Mouse (Mus musculus) heart, postnatal 0 days (tissue): ENCODE measurements around the gene Pdzd3. TPM values are rescaled to one million over a fixed set of nuclear protein-coding genes. Genes with fewer than 3 reads are reported as not detected.
A peak's percentile ranks its signal among the peaks of the same experiment; 100 is the strongest.

ENCODE experiments used
- ATAC-seq: fragments of 200-750 bp; cut with Nextera tagmentation; 2 replicates; pipeline ENCODE4 v1.8.0; 2017; ENCODE audit warnings: low read depth, moderate number of reproducible peaks, moderate library complexity; ENCODE audit not compliant: insufficient read depth
- DNase-seq: peaks from one replicate; pipeline ENCODE4 v3.0.0-alpha.2; 2016; ENCODE audit warnings: low spot score
- H3K27ac ChIP-seq: fragments of 300-500 bp; sonication (generic); 2 replicates; pipeline ENCODE4 v1.5.1; 2014; ENCODE audit warnings: low read depth, mild to moderate bottlenecking
- H3K27me3 ChIP-seq: fragments of 300-500 bp; sonication (generic); 2 replicates; pipeline ENCODE4 v1.6.1; 2014; ENCODE audit warnings: low read length, mixed read lengths; ENCODE audit not compliant: control insufficient read depth, insufficient read depth
- H3K36me3 ChIP-seq: fragments of 300-500 bp; sonication (generic); replicated peaks from 2 replicates; pipeline ENCODE4 v1.6.1; 2014; ENCODE audit warnings: low read length, mixed read lengths; ENCODE audit not compliant: control insufficient read depth, insufficient read depth
- H3K4me1 ChIP-seq: fragments of 300-500 bp; sonication (generic); 2 replicates; pipeline ENCODE4 v1.6.1; 2014; ENCODE audit warnings: antibody characterized with exemption; ENCODE audit not compliant: control insufficient read depth, insufficient read depth
- H3K4me2 ChIP-seq: fragments of 300-500 bp; sonication (generic); 2 replicates; pipeline ENCODE4 v1.6.1; 2014; ENCODE audit warnings: low read depth, mild to moderate bottlenecking, low read length, moderate library complexity
- H3K4me3 ChIP-seq: fragments of 300-500 bp; sonication (generic); 2 replicates; pipeline ENCODE4 v1.5.1; 2014; ENCODE audit warnings: low read depth, low read length
- H3K9ac ChIP-seq: fragments of 300-500 bp; sonication (generic); replicated peaks from 2 replicates; pipeline ENCODE4 v1.6.1; 2014; ENCODE audit warnings: low read depth, low read length, mixed read lengths
- H3K9me3 ChIP-seq: fragments of 300-500 bp; sonication (generic); replicated peaks from 2 replicates; pipeline ENCODE4 v1.6.1; 2016; ENCODE audit warnings: low read length; ENCODE audit not compliant: control insufficient read depth
- CTCF ChIP-seq: IDR thresholded peaks from 2 replicates; pipeline ENCODE4 v1.5.1; 2016; ENCODE audit warnings: antibody characterized with exemption, control low read depth, low read depth
- EP300 ChIP-seq: IDR thresholded peaks from 2 replicates; pipeline ENCODE4 v1.6.1; 2016; ENCODE audit warnings: antibody characterized with exemption, low read depth
- WGBS: fragments of 180-500 bp; shearing (Covaris S2); extraction: QIAGEN DNeasy Blood & Tissue Kit; methylation state at CpG from one replicate; pipeline ENCODE4 v1.1.7; 2014; 5-methylcytosine and 5-hydroxymethylcytosine counted together
- polyA plus RNA-seq: library from polyadenylated mRNA; unstranded; fragments of >200 nt; fragmentation: Nextera tagmentation; extraction: Ambion mirVana; gene quantifications from 2 replicates; pipeline ENCODE4 v1.2.1, GENCODE M21; 2015
- total RNA-seq: library from RNA; depleted of rRNA; stranded (reverse); fragments of >200 nt; gene quantifications from 2 replicates; pipeline ENCODE4 v1.2.3, GENCODE M21; 2014; ENCODE audit warnings: low replicate concordance

Pdzd3 gene
- total and polyA plus RNA-seq, 2 experiments from 2014 or later = 0.07 TPM; not detected in 1

- Histone ChIP-seq H3K4me3 (peak overlapping the region; percentile 52), H3K9me3 (no peaks in the 10 kb centered on the region), H3K27ac (no peak overlapping the region), H3K9ac (peak overlapping the region; percentile 58), H3K4me1 (peaks cover 19% of the 10 kb centered on the region), H3K4me2 (peak overlapping the region; percentile 80), H3K36me3 (peaks cover 18% of the 10 kb centered on the region; the same call in 1 of the 2 replicates), H3K27me3 (peaks cover 25% of the 10 kb centered on the region; the same call in 1 of the 2 replicates)
- 1% methylated on average over 47 of the region's 47 CpGs for WGBS
- DNase-seq = no peak
- TF ChIP-seq EP300 (no peak), CTCF (no peak)
- ATAC-seq = 0 out of 2 replicates have a peak, but pooled peaks have one; percentile 19
Measured at GRCm38 (mm10) chr9:44287401-44288075, 36.3 kb upstream of the Pdzd3 start.

GRCm38 (mm10) chr9:44287003-44287400, 35.7 kb upstream of the Pdzd3 start:
- Histone ChIP-seq H3K9ac (no peak overlapping the region), H3K36me3 (peaks cover 13% of the 10 kb centered on the region; the same call in 1 of the 2 replicates), H3K9me3 (no peaks in the 10 kb centered on the region), H3K27ac (no peak overlapping the region), H3K4me1 (peaks cover 19% of the 10 kb centered on the region), H3K4me2 (peak overlapping the region; percentile 80), H3K27me3 (peaks cover 25% of the 10 kb centered on the region; the same call in 1 of the 2 replicates), H3K4me3 (peak overlapping the region; percentile 52)
- no peak for TF ChIP-seq CTCF
- no peak for DNase-seq
- ATAC-seq = 0 out of 2 replicates have a peak, but pooled peaks have one; percentile 2
- WGBS = 25% methylated on average over 11 of the region's 11 CpGs

GRCm38 (mm10) chr9:44286256-44286850, 35.1 kb upstream of the Pdzd3 start:
- Histone ChIP-seq H3K9ac (no peak overlapping the region), H3K27me3 (peaks cover 25% of the 10 kb centered on the region; the same call in 1 of the 2 replicates), H3K4me1 (peaks cover 19% of the 10 kb centered on the region), H3K4me2 (no peak overlapping the region), H3K4me3 (no peak overlapping the region), H3K36me3 (peaks cover 8% of the 10 kb centered on the region; the same call in 1 of the 2 replicates), H3K27ac (no peak overlapping the region), H3K9me3 (no peaks in the 10 kb centered on the region)
- DNase-seq (no peak), ATAC-seq (no peak)
- 19% methylated on average over 6 of the region's 6 CpGs for WGBS
- TF ChIP-seq CTCF (no peak), EP300 (no peak)

- Histone ChIP-seq H3K4me3 (no peak overlapping the region), H3K27me3 (peaks cover 21% of the 10 kb centered on the region; the same call in 1 of the 2 replicates), H3K4me2 (no peak overlapping the region), H3K4me1 (peaks cover 9% of the 10 kb centered on the region; the same call in 1 of the 2 replicates), H3K27ac (no peak overlapping the region), H3K36me3 (no peaks in the 10 kb centered on the region), H3K9me3 (no peaks in the 10 kb centered on the region), H3K9ac (no peak overlapping the region)
- DNase-seq = no peak
- WGBS = 29% methylated on average over 5 of the region's 5 CpGs
- TF ChIP-seq EP300 = no peak
- ATAC-seq = no peak; the same call in 1 of the 2 replicates
Measured at GRCm38 (mm10) chr9:44283183-44283582, 31.9 kb upstream of the Pdzd3 start.

- no peak overlapping the region for H3K27ac ChIP-seq
- 84% methylated on average over 4 of the region's 4 CpGs for WGBS
- ATAC-seq (no peak), DNase-seq (no peak)
- no peak overlapping the region for H3K4me3 ChIP-seq
- no peak overlapping the region for H3K9ac ChIP-seq
- TF ChIP-seq EP300 = no peak
- no peak for TF ChIP-seq CTCF
- no peaks in the 10 kb centered on the region for H3K9me3 ChIP-seq
- no peaks in the 10 kb centered on the region for H3K36me3 ChIP-seq
- H3K4me2 ChIP-seq = no peak overlapping the region
- H3K4me1 ChIP-seq = 0 out of 2 replicates have a peak, but pooled peaks cover 5% of the 10 kb centered on the region
- no peaks in the 10 kb centered on the region for H3K27me3 ChIP-seq
Measured at GRCm38 (mm10) chr9:44269973-44270372, 18.7 kb upstream of the Pdzd3 start.
